Mouse (Mus musculus) CD4-positive naive resting alpha-beta T cell, adult 76 days (primary cell): ENCODE data around the gene Gm12248. TPM values are rescaled to one million over a fixed set of nuclear protein-coding genes. Genes with fewer than 3 reads are reported as not detected.

Experiments used
- total RNA-seq: library from RNA; stranded (reverse); gene quantifications from one replicate; pipeline ENCODE4 v1.2.4, GENCODE M21; 2023

The Gm12248 gene
- total RNA-seq: not detected

DNA sequence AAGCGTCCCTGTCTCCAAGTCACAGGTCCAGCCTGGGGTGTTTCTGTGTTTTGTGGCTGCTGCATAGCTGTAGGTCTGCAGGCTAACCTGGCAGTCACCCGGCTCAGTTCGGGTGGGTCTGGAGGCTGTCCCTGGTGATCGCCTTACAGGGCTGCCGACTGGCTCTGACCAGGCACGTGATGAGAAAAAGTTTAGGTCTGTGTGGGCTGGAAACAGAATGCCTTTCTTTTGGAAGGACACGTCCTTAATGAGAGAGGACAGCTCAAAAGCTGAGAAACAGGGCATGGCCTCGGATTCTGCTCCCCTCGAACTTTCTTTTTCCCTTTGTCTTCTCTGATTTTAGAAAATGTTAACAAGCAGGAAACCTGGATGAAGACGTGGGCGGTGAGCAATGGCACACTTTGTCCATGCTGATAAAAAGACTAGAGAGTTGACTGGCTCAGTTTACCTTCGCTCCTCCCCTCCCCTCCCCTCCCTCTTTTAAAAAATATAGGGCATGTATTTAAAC is at the start of gene Gm12248:
Gm12248 (minus strand) TSS at position 114 of the 508 bp plus-strand sequence.

DNA sequence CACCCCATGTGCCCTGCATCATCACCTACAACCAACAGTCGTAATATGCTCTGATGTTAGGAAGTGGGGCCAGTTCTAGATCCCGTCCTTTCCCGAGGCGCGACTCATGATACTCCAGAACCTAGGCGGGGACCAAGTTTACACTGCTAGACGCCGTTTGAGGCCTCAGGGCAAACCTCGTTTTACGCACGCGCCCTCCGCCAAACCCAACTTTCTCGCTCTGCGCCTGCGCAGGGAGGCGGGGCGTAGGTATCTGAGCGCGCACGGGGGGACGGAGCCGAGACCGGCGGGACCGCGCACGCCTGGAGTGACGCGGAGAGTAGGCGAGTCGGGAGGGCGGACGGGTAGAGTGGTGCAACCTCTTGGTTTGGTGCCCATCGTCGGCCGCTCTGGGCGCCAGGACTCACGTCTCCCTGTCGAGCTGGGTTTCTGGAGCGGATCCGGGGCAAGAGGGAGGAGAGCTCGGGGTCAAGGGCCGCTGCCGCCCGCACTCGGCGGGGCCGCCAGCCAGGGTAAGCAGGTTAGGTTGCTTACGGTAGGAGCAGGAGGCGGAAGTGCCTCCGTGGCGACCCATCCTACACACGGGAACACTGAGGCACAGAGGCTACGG is 10.9 kb upstream of the Gm12248 start, which contains the start of gene Cnot8:
Cnot8 (plus strand) TSS at position 457 of the 610 bp plus-strand sequence.

Other genes starting within 250 kb of the Gm12248 start
- 131 TPM for gene Larp1, start 84.1 kb downstream of the Gm12248 start, total RNA-seq
- gene Cnot8, start 11.0 kb upstream of the Gm12248 start, total RNA-seq: 35.8 TPM
- gene Gemin5, start 75.4 kb upstream of the Gm12248 start, total RNA-seq: 18.5 TPM
- gene Mrpl22, start 78.5 kb upstream of the Gm12248 start, total RNA-seq: 21.3 TPM
- 67.6 TPM for gene Igtp, start 106.4 kb upstream of the Gm12248 start, total RNA-seq
- 13.8 TPM for gene Irgm2, start 106.5 kb upstream of the Gm12248 start, total RNA-seq
- not detected for gene 4930438A08Rik, start 181.7 kb upstream of the Gm12248 start, total RNA-seq
- gene Zfp692, start 213.9 kb upstream of the Gm12248 start, total RNA-seq: 30.7 TPM
- gene Zfp672, start 237.2 kb upstream of the Gm12248 start, total RNA-seq: 41.1 TPM
- 24.1 TPM for gene Sh3bp5l, start 237.6 kb upstream of the Gm12248 start, total RNA-seq